Mouse (Mus musculus): ENCODE results near the gene Kcnip3.

DNA sequence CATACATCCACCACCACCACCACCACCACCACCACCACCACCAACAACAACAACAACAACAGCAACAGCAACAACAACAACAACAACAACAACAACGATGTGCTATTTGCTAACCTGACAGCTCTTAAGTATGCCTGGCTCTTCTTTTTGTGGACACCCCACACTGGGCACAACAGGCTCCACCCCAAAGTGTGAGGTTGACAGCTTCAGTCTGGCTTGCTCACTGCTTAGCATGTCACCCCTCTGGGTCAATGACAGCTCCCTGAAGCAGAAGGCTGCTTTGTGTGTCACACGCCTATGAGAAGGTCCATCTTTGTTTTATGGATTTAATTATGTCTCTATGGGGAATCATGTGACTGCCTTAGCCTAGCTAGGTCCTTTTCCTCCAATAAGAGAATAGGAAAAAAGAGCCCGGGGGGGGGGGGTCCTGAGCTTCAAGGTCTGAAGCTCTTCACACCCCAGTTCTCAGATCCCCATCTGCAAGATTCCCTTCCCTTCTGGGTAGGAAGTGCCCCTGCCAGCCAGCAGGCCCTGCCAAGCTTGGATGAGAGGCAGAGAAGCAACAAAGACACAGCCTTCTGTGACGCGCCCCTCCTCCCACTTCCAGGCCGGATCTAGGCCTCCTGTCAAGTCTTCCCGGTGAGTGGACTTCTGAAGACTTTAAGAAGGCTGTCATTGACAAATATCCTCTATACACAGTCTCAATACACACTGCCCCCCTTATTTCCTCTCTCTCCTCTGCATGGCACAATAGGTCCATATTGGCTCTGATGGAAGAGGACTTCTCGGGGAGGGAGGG lies 17.9 kb downstream of the Kcnip3 start:
- TF ChIP-seq CTCF (IDR thresholded peaks at IDR 0.05; ENCODE audit: low read depth) = no peak
- TF ChIP-seq EP300 (optimal IDR thresholded peaks at IDR 0.05) = no peak
